Mouse (Mus musculus): ENCODE results near the gene Ptgs2. TPM values are rescaled to one million over a fixed set of nuclear protein-coding genes. Genes with fewer than 3 reads are reported as not detected.

Ptgs2 gene
- polyA plus RNA-seq, 1 experiment from 2014 or later = 0.95 TPM

DNA sequence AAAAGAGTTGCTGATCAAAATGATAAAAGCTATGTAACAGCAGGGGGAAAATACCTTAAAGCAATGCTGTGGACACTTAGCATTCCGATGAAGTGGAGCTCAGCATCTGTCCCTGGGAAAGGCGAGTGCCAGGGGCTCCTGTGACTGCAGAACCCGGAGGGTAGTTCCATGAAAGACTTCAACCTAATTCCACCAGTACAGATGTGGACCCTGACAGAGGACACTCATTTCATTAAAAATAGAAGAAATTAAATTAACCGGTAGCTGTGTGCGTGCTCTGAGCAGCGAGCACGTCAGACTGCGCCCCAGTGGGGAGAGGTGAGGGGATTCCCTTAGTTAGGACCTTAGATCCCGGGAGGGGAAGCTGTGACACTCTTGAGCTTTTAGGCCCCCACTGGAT is 457 bp upstream of the Ptgs2 start:
- peak overlapping the region; percentile 91 for H3K4me2 ChIP-seq (replicated peaks; ENCODE audit: low read depth, low read length)
- H3K4me3 ChIP-seq (ENCODE audit: low read length) = peak overlapping the region; percentile 46
- no peaks in the 10 kb centered on the region for H3K36me3 ChIP-seq (ENCODE audit: control insufficient read depth, insufficient read depth, low read length)
- no peak overlapping the region for H3K27ac ChIP-seq (ENCODE audit: low read depth, low read length)
- 3% methylated on average over 9 of the region's 9 CpGs for WGBS
- ATAC-seq (ENCODE audit: low FRiP score, low TSS enrichment) = 0 out of 2 replicates have a peak, but pooled peaks have one; percentile 8
- no peaks in the 10 kb centered on the region for H3K27me3 ChIP-seq (ENCODE audit: control insufficient read depth, insufficient read depth, low read length)
- H3K9me3 ChIP-seq (ENCODE audit: control insufficient read depth, low read length) = no peaks in the 10 kb centered on the region
- H3K9ac ChIP-seq (ENCODE audit: low read depth, low read length) = peak overlapping the region; percentile 42; the same call in 1 of the 2 replicates
- H3K4me1 ChIP-seq (ENCODE audit: control insufficient read depth, insufficient read depth, low read length) = peaks cover 3% of the 10 kb centered on the region; the same call in 1 of the 2 replicates

DNA sequence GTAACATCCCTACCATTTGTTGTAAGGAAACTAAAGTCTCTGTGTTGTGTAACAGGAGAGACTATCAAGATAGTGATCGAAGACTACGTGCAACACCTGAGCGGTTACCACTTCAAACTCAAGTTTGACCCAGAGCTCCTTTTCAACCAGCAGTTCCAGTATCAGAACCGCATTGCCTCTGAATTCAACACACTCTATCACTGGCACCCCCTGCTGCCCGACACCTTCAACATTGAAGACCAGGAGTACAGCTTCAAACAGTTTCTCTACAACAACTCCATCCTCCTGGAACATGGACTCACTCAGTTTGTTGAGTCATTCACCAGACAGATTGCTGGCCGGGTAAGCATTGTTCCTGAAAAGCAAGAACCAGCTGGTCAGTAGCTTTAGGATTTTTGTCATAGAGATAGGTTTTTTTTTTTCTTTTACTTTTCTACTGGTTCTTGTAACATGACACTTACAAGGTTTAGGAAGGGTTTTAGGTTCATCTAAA is 4.4 kb downstream of the Ptgs2 start:
- H3K36me3 ChIP-seq (ENCODE audit: control insufficient read depth, insufficient read depth, low read length) = no peaks in the 10 kb centered on the region
- H3K4me1 ChIP-seq (ENCODE audit: control insufficient read depth, insufficient read depth, low read length) = peaks cover 3% of the 10 kb centered on the region; the same call in 1 of the 2 replicates
- no peaks in the 10 kb centered on the region for H3K27me3 ChIP-seq (ENCODE audit: control insufficient read depth, insufficient read depth, low read length)
- H3K4me2 ChIP-seq (replicated peaks; ENCODE audit: low read depth, low read length) = no peak overlapping the region
- WGBS = 87% methylated on average over 6 of the region's 6 CpGs
- no peak overlapping the region for H3K4me3 ChIP-seq (ENCODE audit: low read length)
- no peak overlapping the region for H3K9ac ChIP-seq (ENCODE audit: low read depth, low read length)
- no peak for ATAC-seq (ENCODE audit: low FRiP score, low TSS enrichment)
- H3K9me3 ChIP-seq (ENCODE audit: control insufficient read depth, low read length) = no peaks in the 10 kb centered on the region
- H3K27ac ChIP-seq (ENCODE audit: low read depth, low read length) = no peak overlapping the region

DNA sequence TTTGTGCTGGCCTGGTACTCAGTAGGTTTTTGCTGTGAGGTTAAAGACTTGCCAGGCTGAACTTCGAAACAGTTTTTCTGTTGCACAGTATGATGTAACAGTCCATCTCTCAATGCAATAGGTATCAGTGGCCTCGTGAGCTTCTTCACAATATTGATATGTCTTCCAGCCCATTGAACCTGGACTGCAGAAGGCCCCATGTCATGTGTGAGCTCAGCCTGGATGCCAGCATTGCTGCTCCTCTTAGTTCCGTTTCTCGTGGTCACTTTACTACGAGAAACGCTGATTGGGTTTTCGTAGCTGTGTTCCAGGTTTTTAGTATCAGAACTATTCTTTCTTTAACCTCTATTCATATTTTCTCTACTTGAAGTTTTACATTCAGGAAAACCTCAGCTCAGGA is 6.9 kb downstream of the Ptgs2 start:
- Histone ChIP-seq H3K4me2 (replicated peaks; ENCODE audit: low read depth, low read length) (no peak overlapping the region), H3K9me3 (ENCODE audit: control insufficient read depth, low read length) (no peaks in the 10 kb centered on the region), H3K9ac (ENCODE audit: low read depth, low read length) (no peak overlapping the region), H3K27ac (ENCODE audit: low read depth, low read length) (no peak overlapping the region), H3K4me3 (ENCODE audit: low read length) (no peak overlapping the region), H3K36me3 (ENCODE audit: control insufficient read depth, insufficient read depth, low read length) (no peaks in the 10 kb centered on the region), H3K4me1 (ENCODE audit: control insufficient read depth, insufficient read depth, low read length) (no peaks in the 10 kb centered on the region), H3K27me3 (ENCODE audit: control insufficient read depth, insufficient read depth, low read length) (no peaks in the 10 kb centered on the region)
- WGBS = 94% methylated on average over 7 of the region's 7 CpGs
- ATAC-seq (ENCODE audit: low FRiP score, low TSS enrichment) = no peak

DNA sequence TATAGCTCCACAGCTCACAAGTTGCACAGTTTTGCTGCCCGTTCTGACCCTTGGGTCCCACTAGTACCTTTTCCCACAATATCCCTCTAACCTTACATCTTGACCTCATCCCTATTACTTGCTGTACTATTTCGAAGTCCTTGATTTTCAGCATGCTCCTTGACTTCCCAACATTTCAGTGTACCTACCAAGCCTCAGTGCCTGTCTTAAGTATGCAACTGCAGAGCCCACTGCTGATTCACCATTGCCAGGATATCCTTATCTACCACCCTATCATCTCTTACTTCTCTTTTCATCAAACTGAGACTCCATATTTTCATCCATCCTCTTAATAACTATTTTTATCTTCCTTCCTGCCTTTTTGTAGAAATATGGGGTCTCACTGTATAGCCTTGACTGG is 9.8 kb downstream of the Ptgs2 start:
- WGBS = 93% methylated on average over 2 of the region's 2 CpGs
- no peak overlapping the region for H3K4me3 ChIP-seq (ENCODE audit: low read length)
- H3K27ac ChIP-seq (ENCODE audit: low read depth, low read length) = no peak overlapping the region

DNA sequence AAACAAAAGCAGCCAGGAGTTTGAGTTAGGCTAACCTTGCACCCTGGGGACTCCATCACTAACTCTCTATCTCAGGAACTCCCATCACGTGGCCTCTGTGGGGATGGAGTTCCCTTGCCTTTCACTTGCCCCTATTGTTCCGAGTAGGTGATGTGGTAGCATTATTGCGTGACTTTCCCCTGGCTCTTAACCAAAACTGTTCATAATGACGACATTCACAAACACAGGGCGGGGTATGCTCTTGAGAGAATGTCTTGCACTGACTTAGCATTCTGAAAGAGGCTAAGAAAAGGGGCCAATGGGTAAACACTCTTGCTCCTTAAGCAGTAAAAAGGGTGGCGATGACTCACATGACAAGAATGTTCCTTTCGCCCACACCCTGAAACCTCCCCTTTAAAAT is 15.5 kb downstream of the Ptgs2 start:
- Histone ChIP-seq H3K36me3 (ENCODE audit: control insufficient read depth, insufficient read depth, low read length) (no peaks in the 10 kb centered on the region), H3K27me3 (ENCODE audit: control insufficient read depth, insufficient read depth, low read length) (no peaks in the 10 kb centered on the region), H3K4me2 (replicated peaks; ENCODE audit: low read depth, low read length) (no peak overlapping the region), H3K9ac (ENCODE audit: low read depth, low read length) (no peak overlapping the region), H3K27ac (ENCODE audit: low read depth, low read length) (no peak overlapping the region), H3K4me3 (ENCODE audit: low read length) (no peak overlapping the region), H3K9me3 (ENCODE audit: control insufficient read depth, low read length) (no peaks in the 10 kb centered on the region), H3K4me1 (ENCODE audit: control insufficient read depth, insufficient read depth, low read length) (no peaks in the 10 kb centered on the region)
- no peak; the same call in 1 of the 2 replicates for ATAC-seq (ENCODE audit: low FRiP score, low TSS enrichment)
- WGBS = 72% methylated on average over 7 of the region's 7 CpGs

More for the DNA sequence above, 9.8 kb downstream of the Ptgs2 start:
- H3K9ac ChIP-seq (ENCODE audit: low read depth, low read length) = no peak overlapping the region
- H3K36me3 ChIP-seq (ENCODE audit: control insufficient read depth, insufficient read depth, low read length) = no peaks in the 10 kb centered on the region
- H3K4me2 ChIP-seq (replicated peaks; ENCODE audit: low read depth, low read length) = no peak overlapping the region
- H3K27me3 ChIP-seq (ENCODE audit: control insufficient read depth, insufficient read depth, low read length) = no peaks in the 10 kb centered on the region
- H3K4me1 ChIP-seq (ENCODE audit: control insufficient read depth, insufficient read depth, low read length) = no peaks in the 10 kb centered on the region
- no peak for ATAC-seq (ENCODE audit: low FRiP score, low TSS enrichment)
- no peaks in the 10 kb centered on the region for H3K9me3 ChIP-seq (ENCODE audit: control insufficient read depth, low read length)

DNA sequence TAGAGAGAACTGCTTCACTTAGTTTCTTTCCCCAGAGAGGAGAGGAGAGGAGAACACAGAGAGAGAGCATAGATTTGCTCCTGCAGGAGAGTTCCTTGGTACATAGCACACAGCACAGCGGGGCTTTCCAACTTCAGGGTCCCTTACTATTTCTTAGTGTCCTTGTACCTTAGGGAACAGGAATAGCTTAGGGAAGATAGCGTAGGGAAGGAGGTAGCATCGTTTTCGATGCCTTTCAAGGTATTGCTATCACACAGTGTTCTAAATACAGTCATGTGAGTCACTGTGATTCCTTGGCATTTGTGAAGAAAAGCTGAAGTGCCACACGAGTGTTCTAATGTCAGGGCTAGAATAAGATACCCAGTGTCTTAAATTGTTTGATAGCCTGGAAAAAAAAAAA is 18.5 kb downstream of the Ptgs2 start:
- 87% methylated on average over 5 of the region's 5 CpGs for WGBS

DNA sequence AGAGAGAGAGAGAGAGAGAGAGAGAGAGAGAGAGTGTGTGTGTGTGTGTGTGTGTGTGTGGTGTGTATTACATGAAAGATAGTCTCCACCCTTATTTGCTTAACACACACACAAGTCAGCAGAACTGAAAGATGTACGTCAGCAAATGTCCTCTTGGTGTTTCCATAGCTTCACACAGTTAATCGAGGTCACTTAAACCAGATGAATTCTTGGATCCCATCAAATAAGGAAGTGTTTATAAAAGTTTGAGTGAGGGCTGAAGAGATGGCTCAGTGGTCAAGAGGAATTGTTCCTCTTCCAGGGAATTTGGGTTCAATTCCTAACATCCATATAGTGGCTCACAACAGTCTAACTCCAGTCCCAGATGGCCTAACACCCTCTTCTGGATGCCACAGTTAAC is 25.7 kb downstream of the Ptgs2 start:
- WGBS = 90% methylated on average over 2 of the region's 2 CpGs
- no peaks in the 10 kb centered on the region for H3K27me3 ChIP-seq (ENCODE audit: control insufficient read depth, insufficient read depth, low read length)
- no peak overlapping the region for H3K4me3 ChIP-seq (ENCODE audit: low read length)
- ATAC-seq (ENCODE audit: low FRiP score, low TSS enrichment) = no peak
- no peak overlapping the region for H3K4me2 ChIP-seq (replicated peaks; ENCODE audit: low read depth, low read length)
- H3K9me3 ChIP-seq (ENCODE audit: control insufficient read depth, low read length) = no peaks in the 10 kb centered on the region
- H3K27ac ChIP-seq (ENCODE audit: low read depth, low read length) = no peak overlapping the region
- no peaks in the 10 kb centered on the region for H3K4me1 ChIP-seq (ENCODE audit: control insufficient read depth, insufficient read depth, low read length)
- no peak overlapping the region for H3K9ac ChIP-seq (ENCODE audit: low read depth, low read length)
- no peaks in the 10 kb centered on the region for H3K36me3 ChIP-seq (ENCODE audit: control insufficient read depth, insufficient read depth, low read length)

More for the DNA sequence above, 18.5 kb downstream of the Ptgs2 start:
- no peaks in the 10 kb centered on the region for H3K9me3 ChIP-seq (ENCODE audit: control insufficient read depth, low read length)
- H3K36me3 ChIP-seq (ENCODE audit: control insufficient read depth, insufficient read depth, low read length) = no peaks in the 10 kb centered on the region
- H3K27ac ChIP-seq (ENCODE audit: low read depth, low read length) = no peak overlapping the region
- H3K4me1 ChIP-seq (ENCODE audit: control insufficient read depth, insufficient read depth, low read length) = no peaks in the 10 kb centered on the region
- no peak overlapping the region for H3K9ac ChIP-seq (ENCODE audit: low read depth, low read length)
- H3K4me2 ChIP-seq (replicated peaks; ENCODE audit: low read depth, low read length) = no peak overlapping the region
- ATAC-seq (ENCODE audit: low FRiP score, low TSS enrichment) = no peak
- H3K27me3 ChIP-seq (ENCODE audit: control insufficient read depth, insufficient read depth, low read length) = no peaks in the 10 kb centered on the region
- H3K4me3 ChIP-seq (ENCODE audit: low read length) = no peak overlapping the region

DNA sequence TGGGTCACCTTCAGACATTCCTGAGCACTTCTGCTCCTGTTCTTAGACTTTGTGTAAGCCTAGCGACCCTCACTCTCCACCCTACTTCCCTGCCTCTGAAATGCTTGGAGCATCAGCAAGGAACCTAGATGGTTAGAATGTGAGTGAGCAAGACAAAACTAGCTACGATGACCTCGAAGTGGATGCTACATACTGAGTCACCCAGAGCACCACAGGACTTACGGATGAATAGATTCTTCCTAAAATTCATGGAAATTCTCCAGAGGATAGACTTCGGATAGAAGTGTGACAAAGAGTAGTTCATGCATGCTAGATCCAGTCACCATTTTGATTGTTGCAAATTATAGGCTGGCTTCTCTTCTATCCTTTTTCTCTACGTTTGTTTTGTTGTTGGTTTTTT is 30.2 kb downstream of the Ptgs2 start:
- H3K9ac ChIP-seq (ENCODE audit: low read depth, low read length) = no peak overlapping the region
- H3K27me3 ChIP-seq (ENCODE audit: control insufficient read depth, insufficient read depth, low read length) = no peaks in the 10 kb centered on the region
- H3K27ac ChIP-seq (ENCODE audit: low read depth, low read length) = no peak overlapping the region
- WGBS = 88% methylated on average over 6 of the region's 6 CpGs
- H3K4me1 ChIP-seq (ENCODE audit: control insufficient read depth, insufficient read depth, low read length) = no peaks in the 10 kb centered on the region
- ATAC-seq (ENCODE audit: low FRiP score, low TSS enrichment) = no peak
- H3K4me2 ChIP-seq (replicated peaks; ENCODE audit: low read depth, low read length) = no peak overlapping the region
- H3K36me3 ChIP-seq (ENCODE audit: control insufficient read depth, insufficient read depth, low read length) = no peaks in the 10 kb centered on the region
- H3K4me3 ChIP-seq (ENCODE audit: low read length) = no peak overlapping the region
- no peaks in the 10 kb centered on the region for H3K9me3 ChIP-seq (ENCODE audit: control insufficient read depth, low read length)

DNA sequence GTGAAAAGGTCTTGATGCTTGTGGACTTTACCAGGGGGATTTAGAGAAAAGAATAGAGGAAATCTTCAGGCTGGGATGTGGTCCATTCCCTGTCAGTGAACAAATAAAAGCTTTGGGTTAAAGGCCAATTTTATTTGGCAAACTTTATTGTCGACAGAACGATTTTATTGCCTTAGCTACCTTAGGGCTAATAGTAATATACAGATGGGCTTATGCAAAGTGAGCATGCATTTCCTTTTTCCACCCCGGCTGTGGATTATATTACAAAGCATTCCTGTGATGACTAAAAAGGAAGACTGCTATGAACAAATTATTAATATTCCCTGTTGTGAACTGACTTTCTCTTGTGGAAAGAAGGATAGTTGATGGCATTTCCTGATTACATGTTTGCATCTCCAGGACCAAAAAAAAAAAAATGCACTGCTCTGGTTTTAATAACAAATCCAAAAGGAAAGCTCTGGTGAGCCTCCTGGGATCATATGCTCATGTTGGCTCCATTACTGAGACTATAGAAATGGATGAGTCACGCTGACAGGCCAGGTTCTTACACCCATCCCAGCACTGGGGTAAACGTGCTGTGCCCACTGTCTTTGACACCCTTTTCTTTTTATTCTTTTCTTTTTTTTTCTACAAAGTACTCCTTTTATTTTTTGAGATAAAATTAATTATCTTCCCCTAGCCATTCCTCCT is 30.9 kb downstream of the Ptgs2 start:
- no peaks in the 10 kb centered on the region for H3K27me3 ChIP-seq (ENCODE audit: control insufficient read depth, insufficient read depth, low read length)
- H3K9me3 ChIP-seq (ENCODE audit: control insufficient read depth, low read length) = no peaks in the 10 kb centered on the region
- no peak overlapping the region for H3K4me3 ChIP-seq (ENCODE audit: low read length)
- ATAC-seq (ENCODE audit: low FRiP score, low TSS enrichment) = no peak
- H3K4me2 ChIP-seq (replicated peaks; ENCODE audit: low read depth, low read length) = no peak overlapping the region
- 65% methylated on average over 5 of the region's 5 CpGs for WGBS
- H3K4me1 ChIP-seq (ENCODE audit: control insufficient read depth, insufficient read depth, low read length) = no peaks in the 10 kb centered on the region
- no peaks in the 10 kb centered on the region for H3K36me3 ChIP-seq (ENCODE audit: control insufficient read depth, insufficient read depth, low read length)
- H3K9ac ChIP-seq (ENCODE audit: low read depth, low read length) = no peak overlapping the region
- no peak overlapping the region for H3K27ac ChIP-seq (ENCODE audit: low read depth, low read length)
